Mouse (Mus musculus): Measurements from ENCODE around the gene Hexim2. TPM values are rescaled to one million over a fixed set of nuclear protein-coding genes. Genes with fewer than 3 reads are reported as not detected.

Hexim2 gene
- total RNA-seq (2014; fragmentation: Nextera tagmentation) (2.6 and 6.4 TPM in 2 replicates), total RNA-seq (2017) (1.3 and 3.4 TPM in 2 replicates)

DNA sequence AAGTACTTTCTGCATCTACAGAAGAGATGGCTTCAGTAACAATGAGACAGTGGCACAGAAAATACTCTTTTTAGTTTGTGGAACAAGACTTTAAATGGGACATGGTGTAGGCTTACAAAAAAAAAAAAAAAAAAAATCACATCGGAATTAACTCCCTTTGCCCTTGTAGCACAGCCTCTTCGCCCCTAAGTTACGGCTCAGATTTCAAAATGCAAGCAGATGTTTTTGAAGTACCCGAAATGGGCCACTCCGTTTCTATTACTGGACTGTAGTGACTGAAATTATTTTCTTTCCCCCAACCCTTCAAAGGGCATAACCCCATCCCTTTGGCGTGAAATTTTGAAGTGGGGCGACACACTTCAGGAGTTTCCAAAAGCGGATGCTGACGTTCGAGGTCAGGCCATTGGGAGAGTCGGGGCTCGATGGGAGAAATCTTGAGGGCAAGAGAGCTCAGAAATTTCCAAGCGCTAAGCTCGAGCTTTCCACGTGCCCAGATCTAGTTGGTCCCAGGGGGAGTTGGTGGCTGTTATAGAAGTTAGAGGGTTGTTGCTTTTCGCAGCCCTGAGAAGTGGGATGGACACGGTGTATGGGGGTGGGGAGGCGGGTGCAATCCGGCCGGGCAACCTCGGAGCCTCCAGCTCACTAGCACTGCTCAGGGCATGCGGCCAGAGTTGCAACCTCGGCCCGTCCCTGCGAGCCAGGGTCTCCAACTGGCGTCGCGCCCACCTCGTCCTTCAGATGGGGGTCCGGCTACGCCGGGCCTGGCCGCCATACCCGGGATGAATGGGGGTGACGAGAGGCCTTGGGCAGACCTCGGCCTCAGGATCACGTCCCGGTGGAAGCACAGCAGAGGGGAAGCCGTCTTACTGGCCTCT, at the start of gene Hexim2:
Gene Hexim2, plus strand, starts transcription at position 729 of the 875 bp plus-strand sequence.
- peak; percentile 25 for ATAC-seq (replicated peaks; ENCODE audit: poor library complexity, severe bottlenecking)

DNA sequence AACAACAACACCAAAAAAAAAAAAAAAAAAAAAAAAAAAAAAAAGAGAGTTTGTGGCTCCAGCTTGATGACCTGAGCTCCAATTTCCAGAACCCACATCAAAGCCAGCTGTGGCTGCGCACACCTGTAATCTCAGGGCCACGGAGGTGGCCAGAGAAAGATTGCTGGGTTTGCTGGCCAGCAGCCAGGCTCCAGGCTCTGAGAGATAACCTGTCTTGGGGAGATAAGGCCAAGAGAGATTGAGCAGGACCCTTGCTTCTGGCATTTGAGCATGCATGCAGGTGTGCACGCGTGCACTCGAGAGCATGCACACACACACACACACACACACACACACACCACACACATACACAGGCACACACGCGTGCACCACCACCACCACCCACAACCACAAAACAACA, 38.9 kb upstream of the Hexim2 start:
- no peak for ATAC-seq (replicated peaks; ENCODE audit: poor library complexity, severe bottlenecking)

DNA sequence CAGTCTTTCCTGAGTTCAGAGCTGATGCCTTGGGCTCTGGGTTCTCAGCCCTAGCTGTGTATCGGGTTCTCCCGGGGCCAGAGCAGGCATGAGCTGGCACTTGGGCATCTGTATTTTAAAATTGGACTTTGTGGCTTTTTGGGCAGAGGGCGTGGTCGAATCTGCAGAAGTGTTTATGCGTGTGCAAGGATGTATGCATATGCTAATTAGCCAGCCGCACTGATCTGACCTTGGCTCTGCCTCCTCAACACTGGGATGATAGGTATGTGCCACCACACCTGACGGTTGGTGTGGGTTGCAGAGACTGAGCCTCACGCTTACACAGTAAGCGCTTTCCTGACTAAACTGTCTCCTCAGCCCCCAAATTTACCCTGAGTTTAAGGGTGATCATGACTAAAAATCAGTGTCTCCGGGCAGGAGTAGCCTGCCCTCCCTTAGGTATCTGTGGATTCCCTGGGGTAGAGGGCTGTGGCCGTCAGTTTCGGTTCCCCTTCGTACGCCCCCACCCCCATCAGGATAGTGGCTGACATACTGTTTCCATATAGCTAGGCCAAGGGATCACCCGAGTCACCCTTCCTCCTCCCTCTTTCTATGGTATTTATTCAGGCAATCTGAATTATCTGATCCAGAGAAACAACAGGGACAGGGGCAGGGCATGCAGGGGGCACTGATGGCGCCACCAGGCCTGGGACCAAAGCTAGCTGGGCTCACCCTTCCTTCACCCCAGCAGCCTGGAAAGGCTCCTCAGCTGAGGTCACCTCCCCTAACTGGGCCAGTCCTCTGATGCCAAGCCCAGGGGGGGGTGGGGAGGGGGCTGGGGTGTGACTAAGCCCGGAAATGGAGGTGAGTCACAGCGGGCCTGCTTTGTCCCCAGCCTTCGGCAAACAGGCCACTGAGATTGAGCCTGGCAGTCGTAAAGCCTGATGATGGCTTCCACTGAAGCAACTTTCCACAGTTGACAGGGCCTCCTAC, 38.1 kb upstream of the Hexim2 start:
- peak; percentile 91 for ATAC-seq (replicated peaks; ENCODE audit: poor library complexity, severe bottlenecking)

DNA sequence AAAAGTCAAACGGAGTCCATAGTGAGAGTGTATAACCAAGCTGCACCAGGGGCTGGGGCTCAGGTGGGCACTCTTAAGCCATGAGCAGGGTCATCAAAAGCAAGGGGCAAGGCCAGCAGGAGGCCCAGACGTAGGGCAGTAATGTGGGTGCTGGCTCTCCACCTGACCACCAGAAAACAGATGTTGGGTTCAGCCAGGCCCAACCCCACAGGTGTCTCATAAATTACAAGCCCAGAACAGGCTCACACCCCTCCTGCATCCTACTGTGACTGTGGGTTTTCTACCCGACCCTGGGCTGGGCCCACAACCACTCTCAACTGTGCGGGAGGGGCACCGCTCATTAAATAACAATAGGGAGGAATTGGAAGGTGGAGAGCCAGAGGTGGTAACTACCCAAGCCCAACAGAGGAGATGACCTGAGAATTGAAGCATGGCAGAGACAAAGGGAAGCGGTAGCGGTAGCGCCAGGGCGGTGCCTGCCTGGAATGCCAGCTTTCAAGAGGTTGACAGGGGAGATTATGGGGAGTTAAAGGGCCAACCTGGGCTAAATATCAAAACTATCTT, 37.0 kb upstream of the Hexim2 start:
- no peak for ATAC-seq (replicated peaks; ENCODE audit: poor library complexity, severe bottlenecking)

DNA sequence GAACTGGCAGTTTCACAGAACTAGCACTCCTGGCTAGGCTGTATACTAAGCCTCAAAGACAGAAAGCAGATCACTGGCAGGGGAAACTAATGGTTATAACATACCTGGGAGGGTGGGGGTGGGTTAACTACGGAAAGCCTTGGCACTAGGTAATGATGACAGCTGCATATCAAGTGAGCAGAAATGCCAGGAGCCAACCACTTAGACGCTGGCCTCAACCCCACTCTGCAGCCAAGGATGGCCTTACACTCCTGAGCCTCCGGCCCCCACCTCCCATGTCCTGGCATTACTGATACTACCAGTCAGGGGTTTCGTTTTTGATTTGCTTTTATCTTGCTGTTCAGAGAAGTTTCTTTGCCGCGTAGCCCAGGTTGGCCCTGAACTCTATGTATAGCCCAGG, 36.4 kb upstream of the Hexim2 start:
- ATAC-seq (replicated peaks; ENCODE audit: poor library complexity, severe bottlenecking) = no peak

DNA sequence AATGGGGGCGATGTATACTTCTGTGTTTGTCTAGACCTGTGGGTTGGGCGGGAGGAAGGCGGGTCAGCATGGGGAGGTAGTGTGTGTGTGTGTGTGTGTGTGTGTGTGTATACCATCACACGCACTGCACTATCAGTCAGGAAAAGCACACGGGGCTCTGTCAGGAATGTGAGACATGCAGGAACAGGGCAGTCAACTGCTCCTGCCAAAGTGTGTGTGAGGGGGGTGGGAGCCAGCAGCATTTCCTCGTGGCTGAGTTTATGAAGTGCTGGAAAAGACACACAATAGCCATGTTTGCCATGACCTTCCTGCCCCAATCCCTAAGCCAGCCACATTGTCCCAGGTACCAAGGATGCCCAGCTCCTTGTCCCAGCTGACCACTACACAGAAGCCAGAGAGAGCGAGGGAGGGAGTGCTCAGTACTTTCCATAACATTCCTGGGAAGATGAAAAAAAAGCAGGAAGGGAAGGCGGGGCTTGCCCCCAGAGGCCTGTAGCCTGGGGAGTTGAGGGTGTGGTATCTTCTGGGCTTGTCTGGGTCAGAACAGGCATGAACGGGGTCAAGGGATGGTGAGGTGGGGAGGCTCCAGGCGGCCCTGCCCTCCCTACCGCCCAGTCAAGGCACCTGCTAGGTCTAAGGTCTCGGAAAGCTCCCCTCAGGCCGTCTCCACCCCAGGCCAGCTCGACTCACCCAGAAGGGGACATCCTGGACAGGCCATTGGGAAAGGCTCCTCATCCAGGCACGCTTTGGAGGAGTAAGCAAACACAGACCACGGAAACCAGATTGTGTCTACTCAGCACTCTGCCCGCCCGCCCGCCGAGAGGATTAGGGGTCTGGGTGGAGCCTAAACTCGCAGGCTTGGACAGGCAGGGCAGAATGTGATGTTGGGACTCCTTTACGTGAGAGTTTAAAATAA, 35.0 kb upstream of the Hexim2 start:
- ATAC-seq (replicated peaks; ENCODE audit: poor library complexity, severe bottlenecking) = no peak

DNA sequence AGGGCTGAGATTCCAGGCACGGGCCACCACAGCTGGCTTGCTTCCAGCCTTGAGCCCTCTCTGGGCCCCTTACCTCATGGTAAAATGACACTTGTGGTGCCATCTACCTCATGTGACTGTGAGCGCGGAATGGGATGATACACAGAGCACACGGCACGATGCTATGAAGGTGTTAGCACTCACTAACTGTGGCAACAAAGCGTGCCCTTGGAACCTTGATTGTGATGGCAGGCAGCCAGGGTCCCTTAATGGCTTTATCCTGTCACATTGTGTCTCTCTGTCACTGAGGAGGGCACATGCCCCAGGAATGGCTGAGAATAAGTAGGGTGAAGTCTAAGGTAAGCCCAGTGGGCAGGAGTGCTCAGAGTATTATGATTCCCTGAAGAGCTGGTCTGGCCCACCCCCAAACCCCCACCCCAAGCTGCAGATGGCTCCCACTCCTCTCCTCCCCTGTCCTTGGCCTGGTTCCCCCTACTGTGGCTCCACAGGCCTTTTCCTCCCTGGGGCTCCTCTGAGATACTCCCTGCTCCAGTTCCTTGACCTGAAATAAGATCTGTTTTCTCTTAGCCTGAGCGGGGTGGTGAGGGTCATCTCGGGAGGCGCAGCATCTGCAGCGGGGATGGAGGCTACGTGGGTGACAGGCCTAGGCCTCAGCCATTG, 33.6 kb upstream of the Hexim2 start:
- ATAC-seq (replicated peaks; ENCODE audit: poor library complexity, severe bottlenecking) = no peak

DNA sequence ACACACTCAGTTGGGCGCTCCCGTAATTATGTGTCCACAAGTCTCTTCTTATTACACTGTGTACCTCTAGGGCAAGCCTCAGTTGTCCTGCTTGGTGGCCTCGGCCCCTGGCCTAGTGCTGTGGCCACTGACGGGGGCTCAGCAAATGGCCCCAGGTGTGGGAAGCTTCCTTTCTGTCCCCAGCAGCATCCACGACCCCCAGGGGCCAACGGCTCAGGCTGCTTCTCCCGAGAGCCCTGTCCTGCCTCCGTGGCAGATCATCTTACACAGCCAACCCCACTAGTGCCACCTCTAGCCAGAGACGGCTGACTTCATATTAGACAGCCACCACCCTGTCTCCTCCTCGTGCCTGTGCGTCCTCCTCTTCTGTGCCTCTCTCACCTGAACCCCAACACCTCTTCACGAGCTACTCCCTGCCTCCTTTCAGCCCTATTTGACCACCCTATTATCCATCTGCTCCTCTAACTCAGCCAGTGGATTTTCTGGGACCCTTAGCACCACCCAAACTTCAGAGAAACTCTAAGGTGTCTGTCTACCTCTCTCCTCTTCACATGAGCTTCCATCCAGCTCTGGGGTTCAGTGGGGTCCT, 32.8 kb upstream of the Hexim2 start:
- no peak for ATAC-seq (replicated peaks; ENCODE audit: poor library complexity, severe bottlenecking)

DNA sequence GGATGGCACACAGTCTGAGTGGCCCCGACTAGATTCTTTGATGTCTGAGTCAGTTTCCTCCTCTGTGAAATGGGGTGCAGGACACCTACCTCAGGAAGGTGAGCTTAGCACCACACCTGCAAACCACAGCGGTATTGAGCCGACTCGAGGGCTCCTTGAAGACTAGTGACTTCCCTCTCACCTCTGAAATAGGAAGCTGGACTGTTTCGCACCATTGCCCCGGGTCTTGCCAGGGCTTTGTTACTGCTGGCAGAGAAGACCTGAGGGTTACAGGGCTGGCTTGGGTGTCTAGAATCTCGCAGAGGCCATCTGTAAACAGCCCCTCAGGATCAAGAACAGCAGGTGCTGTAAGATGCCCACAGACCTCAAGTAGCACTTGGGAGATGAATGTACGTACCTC, 31.9 kb upstream of the Hexim2 start:
- ATAC-seq (replicated peaks; ENCODE audit: poor library complexity, severe bottlenecking) = no peak

DNA sequence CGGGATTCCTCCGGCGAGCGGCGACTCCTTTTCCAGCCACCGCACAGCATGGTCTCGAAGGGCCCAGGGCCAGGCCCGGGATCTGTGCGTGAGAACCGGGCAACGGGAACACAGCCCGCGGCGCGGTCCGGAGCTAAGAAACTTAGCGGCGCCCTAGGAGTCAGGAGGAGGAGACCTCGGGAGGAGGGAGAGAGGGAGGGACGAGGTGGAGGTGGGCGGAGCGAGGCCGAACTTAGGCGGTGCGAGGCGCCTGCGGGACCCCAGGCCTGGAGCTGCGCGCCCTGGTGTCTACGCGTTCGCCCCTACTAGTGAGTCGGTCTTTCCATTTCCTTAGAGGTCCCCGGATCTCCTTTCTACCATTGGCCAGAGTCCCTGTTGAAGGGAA, 30.8 kb upstream of the Hexim2 start, which contains the start of the genes Plcd3 and Acbd4:
Gene Plcd3, minus strand, starts transcription at position 178 of the 385 bp plus-strand sequence.
Gene Acbd4, plus strand, starts transcription at position 202 of the 385 bp plus-strand sequence.
- ATAC-seq (replicated peaks; ENCODE audit: poor library complexity, severe bottlenecking) = peak; percentile 41; the same call in 1 of the 2 replicates

DNA sequence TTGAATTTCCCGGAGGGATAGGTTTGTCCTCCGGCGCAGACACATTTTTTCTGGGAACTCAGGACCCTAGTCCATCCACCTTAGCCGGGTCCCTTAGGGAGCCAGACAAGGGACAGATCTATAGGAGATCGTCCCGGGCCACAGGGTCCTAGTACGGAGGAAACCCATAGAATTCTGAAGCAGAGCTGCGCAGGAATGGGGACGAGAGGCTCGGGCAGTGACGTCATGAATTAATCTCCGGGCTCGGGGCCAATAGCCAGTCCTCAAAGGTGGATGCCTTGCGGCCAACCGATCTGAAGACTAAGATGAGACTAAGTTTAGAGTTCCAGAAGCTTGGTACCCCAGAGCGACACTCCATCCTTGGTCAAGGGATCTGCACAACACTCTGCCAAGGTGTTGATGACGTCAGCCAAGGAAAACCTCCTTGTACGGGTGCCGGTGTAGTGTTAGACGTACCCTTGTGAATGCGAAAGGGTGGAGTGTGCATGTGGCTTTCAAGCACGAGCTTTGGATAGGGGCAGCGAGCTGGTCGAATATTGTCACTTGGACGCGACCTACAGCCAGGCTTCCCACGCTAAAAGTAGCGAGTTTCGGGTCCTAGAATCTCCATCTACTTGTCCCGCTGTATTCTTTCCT, 30.2 kb upstream of the Hexim2 start:
- no peak for ATAC-seq (replicated peaks; ENCODE audit: poor library complexity, severe bottlenecking)

DNA sequence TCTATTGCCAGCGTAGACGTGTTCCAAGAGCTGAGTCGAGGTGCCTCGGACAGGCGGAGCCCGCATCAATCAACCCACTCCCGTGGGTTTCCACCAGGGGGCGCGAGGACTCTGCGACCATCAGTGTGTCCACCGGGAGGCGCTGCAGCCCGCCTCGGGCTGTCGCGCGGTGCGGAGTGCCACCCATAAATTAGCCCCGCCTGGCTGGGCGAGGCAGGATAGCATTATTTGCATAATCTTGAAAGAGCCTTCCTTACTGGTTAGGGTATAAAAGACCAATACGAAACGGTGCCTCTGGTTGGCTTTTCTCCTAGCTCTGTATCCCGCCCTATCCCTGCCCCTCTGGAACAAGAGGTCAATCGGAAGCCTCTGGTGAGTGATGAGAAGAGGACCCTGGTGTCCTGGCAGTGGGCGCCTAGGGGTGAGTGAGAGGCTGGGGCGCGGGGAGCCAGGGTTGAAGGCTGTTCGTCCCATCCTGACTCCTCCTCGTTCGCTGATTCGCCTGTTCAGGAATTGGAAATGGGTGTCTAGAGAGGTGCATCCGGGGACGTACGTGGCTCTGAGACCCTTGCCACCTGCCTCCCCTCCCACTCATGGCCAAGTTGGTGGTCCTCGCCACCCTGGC, 29.4 kb upstream of the Hexim2 start:
- peak; percentile 88 for ATAC-seq (replicated peaks; ENCODE audit: poor library complexity, severe bottlenecking)

DNA sequence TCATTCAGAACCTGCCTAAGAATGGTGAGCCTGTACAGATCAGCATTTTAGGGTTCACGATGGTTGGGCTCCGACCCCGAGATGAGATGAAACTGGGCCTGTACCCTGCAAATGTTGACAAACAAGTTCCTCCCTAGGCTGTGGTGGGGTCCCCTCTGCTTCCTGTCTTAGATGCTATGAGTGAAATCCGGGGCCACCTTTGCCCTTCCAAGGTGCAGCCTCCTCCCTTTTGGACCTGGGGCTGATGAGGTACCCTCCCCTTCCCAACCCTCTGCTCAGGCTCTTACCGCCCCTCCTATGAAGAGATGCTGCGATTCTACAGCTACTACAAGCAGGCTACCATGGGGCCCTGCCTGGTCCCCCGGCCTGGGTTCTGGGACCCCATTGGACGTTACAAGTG, 28.6 kb upstream of the Hexim2 start:
- no peak for ATAC-seq (replicated peaks; ENCODE audit: poor library complexity, severe bottlenecking)

DNA sequence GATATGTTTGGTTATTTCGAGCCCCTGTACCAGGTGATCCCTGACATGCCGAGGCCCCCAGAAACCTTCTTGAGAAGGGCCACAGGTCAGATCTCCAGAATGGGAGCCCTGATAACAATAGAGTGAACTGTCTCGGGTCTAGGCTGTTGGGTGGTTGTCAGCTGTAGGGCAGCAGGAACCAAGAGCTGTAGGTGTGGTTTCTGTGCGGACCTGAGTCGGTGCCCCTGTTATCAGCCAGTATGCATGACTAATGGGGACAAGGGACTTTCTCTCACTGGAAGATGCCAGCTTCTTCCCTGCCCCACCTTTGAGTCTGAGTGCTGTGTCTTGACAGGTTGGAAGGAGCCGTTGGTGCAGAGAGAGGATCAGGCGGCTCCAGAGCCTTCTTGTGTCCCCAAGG, 27.8 kb upstream of the Hexim2 start:
- no peak for ATAC-seq (replicated peaks; ENCODE audit: poor library complexity, severe bottlenecking)

DNA sequence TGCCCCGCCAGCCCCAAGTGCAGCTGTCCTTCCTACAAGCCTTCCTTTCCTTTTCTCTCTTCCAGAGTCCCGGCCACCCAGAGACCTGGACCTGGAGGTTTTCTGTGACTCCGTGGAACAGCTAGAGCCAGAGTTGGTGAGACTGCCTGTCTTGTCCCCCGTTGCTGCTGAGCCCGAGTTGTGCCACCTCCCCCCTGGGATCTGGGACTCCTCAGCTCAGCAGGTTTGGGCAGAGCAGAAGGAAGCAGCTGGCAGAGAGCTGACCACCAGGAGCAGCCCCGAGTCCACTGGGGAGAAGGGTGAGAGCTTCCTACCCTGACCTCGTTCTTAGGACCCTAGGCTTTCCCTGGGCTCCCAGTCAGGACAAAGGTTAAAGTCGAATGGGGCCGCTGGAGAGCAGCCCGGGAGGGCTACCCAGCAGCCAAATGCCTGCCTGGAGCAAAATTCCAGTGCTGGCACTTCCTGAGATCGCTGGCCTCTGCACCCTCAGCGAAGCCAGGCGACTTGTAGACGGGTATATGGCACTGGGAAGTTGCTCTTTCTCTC, 27.0 kb upstream of the Hexim2 start:
- no peak for ATAC-seq (replicated peaks; ENCODE audit: poor library complexity, severe bottlenecking)

DNA sequence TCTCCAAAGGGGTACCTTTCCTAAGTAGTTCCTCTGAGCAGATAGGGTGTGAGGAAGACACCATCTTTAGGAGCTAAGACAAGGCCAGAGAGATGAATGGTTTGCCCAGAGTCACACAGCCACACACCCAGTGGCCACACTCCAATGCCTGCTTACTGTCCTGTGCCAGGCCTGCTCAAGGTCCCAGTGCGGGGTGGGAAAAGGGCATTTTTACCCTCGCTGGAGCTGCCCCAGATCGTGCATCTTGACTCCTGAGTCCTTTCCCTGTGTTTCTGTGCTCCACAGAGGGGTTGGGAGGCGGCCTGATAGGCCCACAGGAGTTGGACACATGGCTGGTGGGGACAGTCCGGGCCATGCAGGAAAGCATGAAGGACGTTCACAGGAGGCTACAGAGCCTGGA, 26.4 kb upstream of the Hexim2 start:
- ATAC-seq (replicated peaks; ENCODE audit: poor library complexity, severe bottlenecking) = no peak

DNA sequence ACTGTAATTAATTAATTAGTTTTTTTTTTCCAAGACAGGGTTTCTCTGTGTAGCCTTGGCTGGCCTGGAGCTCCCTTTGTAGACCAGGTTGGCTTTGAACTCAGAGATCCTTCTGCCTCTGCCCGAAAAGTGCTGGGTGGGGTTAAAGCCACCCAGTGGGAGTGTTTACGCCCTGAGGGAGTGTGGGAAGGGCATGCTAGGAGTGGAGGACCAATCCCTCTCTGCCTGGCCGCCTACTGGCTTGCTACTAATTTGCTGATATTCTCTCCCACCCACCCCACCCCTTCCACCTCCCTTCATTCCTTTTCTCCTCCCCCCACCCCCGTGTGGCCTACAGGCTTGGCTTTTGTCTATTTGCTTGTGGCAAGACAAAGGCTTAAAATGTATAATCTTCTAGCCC, 25.8 kb upstream of the Hexim2 start:
- ATAC-seq (replicated peaks; ENCODE audit: poor library complexity, severe bottlenecking) = no peak
